Mouse (Mus musculus) embryonic facial prominence, embryonic 15.5 days (tissue): ENCODE results near the gene Farp2. TPM values are rescaled to one million over a fixed set of nuclear protein-coding genes. Genes with fewer than 3 reads are reported as not detected.

ENCODE experiments used
- ATAC-seq: fragments of 200-750 bp; cut with Nextera tagmentation; 2 replicates; pipeline ENCODE4 v1.8.0; 2017; ENCODE audit warnings: low read depth, moderate TSS enrichment; ENCODE audit not compliant: insufficient number of reproducible peaks, low FRiP score, low TSS enrichment
- H3K27ac ChIP-seq: fragments of 300-500 bp; sonication (generic); replicated peaks from 2 replicates; pipeline ENCODE4 v1.5.1; 2015; ENCODE audit warnings: mild to moderate bottlenecking, inconsistent platforms
- H3K27me3 ChIP-seq: fragments of 300-500 bp; sonication (generic); 2 replicates; pipeline ENCODE4 v1.6.1; 2015; ENCODE audit warnings: inconsistent platforms
- H3K36me3 ChIP-seq: fragments of 300-500 bp; sonication (generic); 2 replicates; pipeline ENCODE4 v1.6.1; 2015; ENCODE audit warnings: mild to moderate bottlenecking, inconsistent platforms
- H3K4me1 ChIP-seq: fragments of 300-500 bp; sonication (generic); 2 replicates; pipeline ENCODE4 v1.6.1; 2015; ENCODE audit warnings: inconsistent platforms
- H3K4me2 ChIP-seq: fragments of 300-500 bp; sonication (generic); replicated peaks from 2 replicates; pipeline ENCODE4 v1.6.1; 2015; ENCODE audit warnings: mild to moderate bottlenecking, inconsistent platforms
- H3K4me3 ChIP-seq: fragments of 300-500 bp; sonication (generic); replicated peaks from 2 replicates; pipeline ENCODE4 v1.5.1; 2015; ENCODE audit warnings: mild to moderate bottlenecking, inconsistent platforms
- H3K9ac ChIP-seq: fragments of 300-500 bp; sonication (generic); 2 replicates; pipeline ENCODE4 v1.6.1; 2015; ENCODE audit warnings: inconsistent platforms
- H3K9me3 ChIP-seq: fragments of 300-500 bp; sonication (generic); replicated peaks from 2 replicates; pipeline ENCODE4 v1.6.1; 2016; ENCODE audit warnings: inconsistent platforms
- WGBS: fragments of 180-500 bp; shearing (Covaris S2); methylation state at CpG from one replicate; pipeline ENCODE4 v1.1.7; 2015; 5-methylcytosine and 5-hydroxymethylcytosine counted together
- polyA plus RNA-seq: library from polyadenylated mRNA; unstranded; fragments of >200 nt; fragmentation: Nextera tagmentation; extraction: Ambion mirVana; gene quantifications from 2 replicates; pipeline ENCODE4 v1.2.1, GENCODE M21; 2015

The Farp2 gene
- polyA plus RNA-seq, 1 experiment from 2014 or later: 10.9 TPM

DNA sequence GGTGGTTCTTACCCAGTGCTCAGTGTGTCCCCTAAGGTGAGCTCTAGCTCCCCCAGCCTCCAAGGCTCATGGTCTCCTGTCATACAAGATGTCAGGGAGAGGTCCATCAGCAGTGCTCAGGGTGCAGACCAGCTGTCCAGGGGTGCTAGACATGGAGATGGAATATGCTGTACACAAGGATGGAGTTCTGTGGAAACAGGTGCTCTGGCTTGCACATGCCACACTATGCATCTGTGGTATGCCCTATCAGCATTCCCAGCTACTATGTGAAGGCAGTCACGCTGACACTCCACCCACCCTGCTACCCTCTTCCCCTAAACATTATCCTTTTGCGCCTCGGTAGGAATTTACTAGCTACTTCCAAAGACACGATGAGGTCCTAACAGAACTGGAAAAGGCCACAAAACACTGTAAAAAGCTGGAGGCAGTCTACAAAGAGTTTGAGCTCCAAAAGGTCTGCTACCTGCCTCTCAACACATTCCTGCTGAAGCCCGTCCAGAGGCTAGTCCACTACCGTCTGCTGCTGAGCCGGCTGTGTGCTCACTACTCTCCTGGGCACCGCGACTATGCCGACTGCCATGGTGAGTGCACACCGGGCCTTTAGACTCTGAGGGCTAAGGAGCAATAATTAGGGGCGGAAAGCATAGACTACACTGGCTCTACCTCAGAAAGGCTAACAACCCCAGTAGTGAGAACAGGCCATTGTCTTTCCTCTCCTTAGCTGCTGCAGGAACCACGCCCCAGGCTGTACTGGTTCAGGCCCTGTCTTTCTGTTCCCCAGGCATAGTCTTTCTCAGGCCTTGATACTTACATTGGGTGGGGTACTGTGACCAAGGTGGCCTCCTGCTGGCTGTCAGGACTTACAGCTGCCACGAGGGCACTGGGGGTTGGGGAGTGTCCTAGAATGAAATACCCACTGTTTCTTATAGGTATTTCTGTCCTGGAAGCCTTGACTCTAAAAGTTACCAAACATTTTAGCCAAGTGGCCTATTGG is 95.5 kb downstream of the Farp2 start:
- H3K4me2 ChIP-seq: no peak overlapping the region
- no peaks in the 10 kb centered on the region for H3K36me3 ChIP-seq
- no peak overlapping the region for H3K27ac ChIP-seq
- no peaks in the 10 kb centered on the region for H3K9me3 ChIP-seq
- no peak overlapping the region for H3K4me3 ChIP-seq
- WGBS: 77% methylated on average over 14 of the region's 14 CpGs
- no peaks in the 10 kb centered on the region for H3K27me3 ChIP-seq
- no peak for ATAC-seq
- no peak overlapping the region for H3K9ac ChIP-seq
- H3K4me1 ChIP-seq: no peaks in the 10 kb centered on the region

DNA sequence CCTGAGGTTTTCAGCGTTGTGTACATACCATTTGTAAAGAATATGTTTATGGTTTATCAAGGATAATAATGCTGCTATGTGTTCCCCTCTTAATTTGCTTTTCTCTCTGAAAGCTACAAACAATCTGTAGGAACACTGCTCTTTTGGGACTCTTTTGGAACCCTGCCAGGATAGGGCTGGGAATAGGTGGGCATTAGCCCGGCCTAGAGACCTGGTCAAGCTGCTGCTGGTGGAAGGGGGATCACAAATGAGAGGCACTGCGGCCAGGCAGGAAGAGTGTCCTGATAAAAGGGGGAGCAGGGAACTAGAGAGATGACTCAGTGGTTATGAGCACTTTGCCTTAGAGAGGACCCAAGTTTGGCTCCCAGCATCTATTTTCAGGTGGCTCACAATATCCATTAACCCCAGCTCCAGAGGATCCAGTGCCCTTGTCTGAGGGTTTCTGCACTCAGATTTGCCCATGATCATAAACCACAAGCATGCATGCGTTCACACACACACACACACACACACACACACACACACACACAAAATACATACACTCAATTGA is 96.9 kb downstream of the Farp2 start:
- H3K27ac ChIP-seq: no peak overlapping the region
- H3K36me3 ChIP-seq: peaks cover 7% of the 10 kb centered on the region; the same call in 1 of the 2 replicates
- no peaks in the 10 kb centered on the region for H3K9me3 ChIP-seq
- no peak for ATAC-seq
- no peak overlapping the region for H3K4me2 ChIP-seq
- 81% methylated on average over 4 of the region's 4 CpGs for WGBS
- no peak overlapping the region for H3K4me3 ChIP-seq
- no peaks in the 10 kb centered on the region for H3K27me3 ChIP-seq
- H3K4me1 ChIP-seq: no peaks in the 10 kb centered on the region
- no peak overlapping the region for H3K9ac ChIP-seq

DNA sequence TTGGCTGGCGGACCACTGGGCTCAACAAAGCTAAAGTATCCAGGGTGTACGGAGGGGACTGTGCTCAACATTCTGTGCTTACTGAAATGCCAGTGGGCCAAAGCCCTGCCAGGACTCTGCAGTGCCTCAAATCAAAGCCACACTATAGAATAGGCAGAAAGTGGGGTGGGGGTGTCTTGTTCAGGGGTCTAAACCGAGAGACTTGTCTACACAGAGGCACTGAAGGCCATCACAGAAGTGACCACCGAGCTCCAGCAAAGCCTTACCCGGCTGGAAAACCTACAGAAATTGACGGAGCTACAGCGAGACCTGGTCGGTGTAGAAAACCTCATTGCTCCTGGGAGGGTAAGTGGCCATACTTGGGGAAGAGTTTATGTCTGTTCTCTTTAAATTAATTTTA is 97.9 kb downstream of the Farp2 start:
- Histone ChIP-seq H3K4me1 (no peaks in the 10 kb centered on the region), H3K9ac (no peak overlapping the region), H3K9me3 (no peaks in the 10 kb centered on the region), H3K36me3 (peaks cover 13% of the 10 kb centered on the region; the same call in 1 of the 2 replicates), H3K4me3 (no peak overlapping the region), H3K27me3 (no peaks in the 10 kb centered on the region), H3K27ac (no peak overlapping the region), H3K4me2 (no peak overlapping the region)
- no peak for ATAC-seq
- WGBS: 90% methylated on average over 8 of the region's 8 CpGs

DNA sequence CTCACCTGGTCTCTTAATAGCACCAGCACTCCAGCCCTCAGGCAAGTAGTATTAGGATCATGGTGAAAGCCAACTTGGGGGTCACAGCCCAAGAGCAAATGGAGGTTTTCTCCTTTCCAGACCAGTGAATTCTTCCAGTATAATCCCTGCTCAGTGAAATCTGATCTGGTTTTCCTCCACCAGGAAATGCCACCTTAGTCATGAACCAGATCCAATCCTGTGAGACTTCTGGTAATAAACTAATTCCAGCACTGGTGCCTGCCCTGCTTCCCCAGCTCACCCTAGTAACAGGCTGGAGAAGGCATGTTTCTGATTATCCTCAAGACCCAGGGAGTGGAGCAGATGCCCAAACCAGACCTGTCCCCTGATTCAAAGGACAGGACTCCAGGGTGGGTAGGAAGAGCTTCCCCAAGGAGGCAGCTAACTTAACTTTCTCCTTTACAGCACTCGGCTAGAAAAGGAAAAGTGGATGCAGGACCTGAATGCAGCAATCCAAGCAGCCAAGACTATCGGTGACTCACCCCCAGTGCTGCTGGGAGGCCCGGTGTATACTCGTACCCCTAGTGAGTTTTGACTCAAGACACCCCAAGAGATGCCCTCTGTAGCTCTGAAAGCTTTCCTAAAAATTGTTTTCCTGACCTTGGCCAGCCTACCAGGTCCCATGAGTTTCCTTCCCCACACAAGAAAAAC is 106.3 kb downstream of the Farp2 start:
- ATAC-seq: 0 out of 2 replicates have a peak, but pooled peaks have one; percentile 41
- 60% methylated on average over 4 of the region's 4 CpGs for WGBS
- H3K4me1 ChIP-seq: no peaks in the 10 kb centered on the region
- no peaks in the 10 kb centered on the region for H3K9me3 ChIP-seq
- H3K4me3 ChIP-seq: no peak overlapping the region
- H3K27ac ChIP-seq: no peak overlapping the region
- H3K27me3 ChIP-seq: no peaks in the 10 kb centered on the region
- H3K9ac ChIP-seq: no peak overlapping the region
- no peak overlapping the region for H3K4me2 ChIP-seq
- peaks cover 39% of the 10 kb centered on the region for H3K36me3 ChIP-seq

DNA sequence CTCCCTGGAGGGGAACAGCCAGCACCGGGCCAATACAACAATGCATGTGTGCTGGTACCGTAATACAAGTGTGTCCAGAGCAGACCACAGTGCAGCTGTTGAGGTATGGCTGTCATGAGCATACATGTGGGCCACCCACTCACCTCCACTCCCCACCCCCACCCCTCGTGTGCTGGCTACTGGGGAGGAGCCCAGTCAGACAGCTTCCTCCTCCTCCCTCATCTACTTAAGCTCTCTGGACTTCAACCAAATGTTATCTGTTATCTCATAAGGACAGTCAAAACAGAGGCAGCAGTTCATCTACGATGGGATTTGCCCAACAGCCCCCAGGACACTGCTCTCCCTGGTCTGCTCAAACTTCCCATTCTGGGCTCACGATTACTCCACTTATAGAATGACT is 107.1 kb downstream of the Farp2 start:
- Histone ChIP-seq H3K27me3 (no peaks in the 10 kb centered on the region), H3K36me3 (peaks cover 39% of the 10 kb centered on the region), H3K4me3 (no peak overlapping the region), H3K4me1 (no peaks in the 10 kb centered on the region), H3K9ac (no peak overlapping the region), H3K4me2 (no peak overlapping the region), H3K27ac (no peak overlapping the region), H3K9me3 (no peaks in the 10 kb centered on the region)
- WGBS: 70% methylated on average over 5 of the region's 5 CpGs
- ATAC-seq: 0 out of 2 replicates have a peak, but pooled peaks have one; percentile 56

DNA sequence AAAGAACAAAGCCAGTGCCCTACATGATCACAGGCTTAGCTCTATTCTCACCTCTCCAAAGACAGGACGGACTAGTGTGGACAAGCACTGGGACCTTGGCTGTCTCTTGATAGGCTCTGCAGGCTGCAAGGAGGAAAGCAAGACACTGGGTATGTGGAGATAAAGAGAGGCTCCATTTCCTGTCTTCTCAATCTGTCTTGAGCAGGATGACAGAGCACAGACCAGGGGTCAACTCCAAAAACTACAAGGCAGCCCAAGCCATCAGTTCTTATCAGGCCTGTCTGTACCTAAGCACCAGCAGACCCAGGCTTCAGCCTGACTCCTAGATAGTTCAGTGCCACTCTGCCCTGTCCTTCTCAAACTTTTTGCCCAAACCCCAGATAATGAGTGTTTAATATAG is 112.6 kb downstream of the Farp2 start:
- H3K9ac ChIP-seq: no peak overlapping the region
- H3K36me3 ChIP-seq: peaks cover 90% of the 10 kb centered on the region
- H3K4me3 ChIP-seq: no peak overlapping the region
- H3K4me1 ChIP-seq: no peaks in the 10 kb centered on the region
- ATAC-seq: no peak
- no peak overlapping the region for H3K27ac ChIP-seq
- H3K27me3 ChIP-seq: no peaks in the 10 kb centered on the region
- WGBS: 100% methylated on average over 1 of the region's 1 CpGs
- no peaks in the 10 kb centered on the region for H3K9me3 ChIP-seq
- no peak overlapping the region for H3K4me2 ChIP-seq

DNA sequence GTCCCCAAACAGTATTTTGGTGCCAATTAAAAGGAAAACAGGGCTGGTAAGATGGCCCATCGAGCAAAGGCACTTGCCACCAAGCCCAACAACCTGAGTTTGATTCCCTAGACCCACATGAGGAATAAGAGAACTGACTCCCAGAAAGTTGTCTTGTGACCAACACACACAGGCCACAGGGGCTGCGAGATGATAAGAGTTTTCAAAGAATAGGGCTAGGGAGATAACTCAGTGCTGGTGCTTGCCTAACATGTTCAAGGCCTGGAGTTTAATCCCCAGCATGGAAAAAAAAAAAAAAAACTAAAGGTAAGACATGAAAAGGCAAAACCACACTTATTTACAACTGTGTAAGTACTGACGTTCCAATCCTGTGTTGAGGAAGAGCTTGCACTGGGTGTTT is 118.9 kb downstream of the Farp2 start:
- Histone ChIP-seq H3K9ac (no peak overlapping the region), H3K4me1 (peaks cover 18% of the 10 kb centered on the region), H3K36me3 (peaks cover 43% of the 10 kb centered on the region), H3K27me3 (no peaks in the 10 kb centered on the region), H3K27ac (no peak overlapping the region), H3K4me2 (no peak overlapping the region), H3K9me3 (no peaks in the 10 kb centered on the region), H3K4me3 (no peak overlapping the region)
- WGBS: 86% methylated on average over 3 of the region's 3 CpGs
- ATAC-seq: no peak

DNA sequence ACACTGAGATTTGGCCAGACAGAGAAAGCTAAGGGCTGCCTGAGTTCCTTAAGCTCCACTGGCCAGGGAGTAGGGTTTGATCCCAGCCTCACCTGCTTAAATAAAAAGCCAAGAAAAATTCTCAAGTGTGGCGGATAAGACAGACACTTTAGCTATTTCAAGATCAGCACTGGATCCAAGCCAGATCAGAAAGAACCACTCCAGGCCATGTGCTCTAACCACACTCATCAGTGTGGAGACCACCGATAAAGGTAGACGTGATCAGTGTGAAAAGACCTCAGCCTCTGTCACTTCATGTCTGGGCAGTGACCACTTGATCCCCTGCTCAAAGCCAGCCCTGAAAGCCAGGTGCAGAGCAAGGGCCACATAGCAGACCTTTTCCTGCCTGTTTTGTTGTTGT is 120.8 kb downstream of the Farp2 start:
- ATAC-seq: no peak
- 92% methylated on average over 3 of the region's 3 CpGs for WGBS
- Histone ChIP-seq H3K9ac (no peak overlapping the region), H3K4me1 (peaks cover 23% of the 10 kb centered on the region), H3K4me3 (no peak overlapping the region), H3K9me3 (no peaks in the 10 kb centered on the region), H3K27me3 (no peaks in the 10 kb centered on the region), H3K36me3 (peaks cover 23% of the 10 kb centered on the region), H3K27ac (no peak overlapping the region), H3K4me2 (no peak overlapping the region)

DNA sequence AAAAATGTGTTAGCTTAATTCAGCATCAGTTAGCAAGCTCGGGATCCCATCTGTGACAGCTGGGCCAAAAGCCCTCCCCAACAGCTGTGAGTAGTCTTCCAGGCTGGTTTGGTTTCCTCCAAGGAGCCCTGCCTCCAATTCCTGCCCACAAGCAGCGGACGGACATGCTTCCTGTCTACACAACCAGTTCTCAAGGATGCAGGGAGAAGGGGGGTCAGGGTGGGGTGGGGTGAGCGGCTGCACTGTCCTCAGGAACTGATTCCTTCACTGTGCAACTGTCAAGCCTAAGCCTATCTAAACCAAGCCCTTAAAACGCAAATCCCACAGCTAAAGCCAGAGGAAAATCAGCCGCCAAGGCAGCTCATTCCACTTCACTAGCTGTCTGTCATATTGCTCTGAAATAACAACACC is 122.6 kb downstream of the Farp2 start:
- no peak for ATAC-seq
- WGBS: under 1% methylated on average over 6 of the region's 6 CpGs
- H3K4me2 ChIP-seq: peak overlapping the region; percentile 75
- peaks cover 23% of the 10 kb centered on the region for H3K4me1 ChIP-seq
- no peaks in the 10 kb centered on the region for H3K27me3 ChIP-seq
- peak overlapping the region; percentile 88 for H3K27ac ChIP-seq
- no peaks in the 10 kb centered on the region for H3K9me3 ChIP-seq
- H3K36me3 ChIP-seq: 0 out of 2 replicates have a peak, but pooled peaks cover 7% of the 10 kb centered on the region
- H3K4me3 ChIP-seq: peak overlapping the region; percentile 100
- H3K9ac ChIP-seq: peak overlapping the region; percentile 93

DNA sequence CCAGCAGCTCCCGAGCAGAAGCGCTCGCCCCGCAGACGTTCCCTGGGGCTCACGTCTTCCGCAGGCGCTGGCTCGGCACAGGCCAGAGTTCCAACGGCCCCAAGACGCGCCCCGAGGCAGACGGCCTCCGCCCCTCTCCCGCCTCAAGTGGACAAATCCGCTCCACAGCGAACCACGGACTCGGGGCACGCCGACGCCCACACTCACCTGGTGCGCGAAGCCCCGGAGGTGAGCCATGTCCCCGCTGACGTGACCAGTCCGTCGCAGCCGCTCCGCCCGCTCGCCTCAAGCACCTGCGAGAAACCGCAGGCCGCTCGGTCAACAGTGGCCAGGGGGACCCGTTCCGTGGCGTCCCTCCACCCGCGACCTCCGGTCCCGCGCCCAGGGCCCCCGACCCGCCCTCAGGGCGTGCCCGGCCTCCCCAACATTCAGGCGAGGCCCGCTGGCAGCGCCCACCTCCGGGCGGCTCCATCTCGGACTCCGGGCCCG is 123.3 kb downstream of the Farp2 start:
- Histone ChIP-seq H3K4me1 (peaks cover 23% of the 10 kb centered on the region), H3K4me3 (peak overlapping the region; percentile 100), H3K9ac (peak overlapping the region; percentile 93), H3K36me3 (0 out of 2 replicates have a peak, but pooled peaks cover 7% of the 10 kb centered on the region), H3K4me2 (peak overlapping the region; percentile 75), H3K9me3 (no peaks in the 10 kb centered on the region), H3K27ac (peak overlapping the region; percentile 88), H3K27me3 (no peaks in the 10 kb centered on the region)
- peak; percentile 27 for ATAC-seq
- under 1% methylated on average over 58 of the region's 58 CpGs for WGBS
